Mouse (Mus musculus) liver, adult 2 months (tissue): ENCODE data around the gene Ina.

Experiments
- CTCF ChIP-seq: fragments of 200-500 bp; IDR thresholded peaks from 2 replicates; pipeline ENCODE4 v1.5.1; 2011; ENCODE audit warnings: low read depth, low read length, control low read depth
- POLR2A ChIP-seq: fragments of 200-500 bp; IDR thresholded peaks from 2 replicates; pipeline ENCODE4 v1.6.1; 2011; ENCODE audit warnings: low read length, control low read depth; ENCODE audit not compliant: insufficient read depth; ENCODE audit errors: extremely low read depth

- no peak for TF ChIP-seq CTCF
- TF ChIP-seq POLR2A, result no peak
Measured at GRCm38 (mm10) chr19:47019326-47019725, 4.8 kb downstream of the Ina start.
